Mouse (Mus musculus) MEL-GATA-1-ER (cell line): ENCODE measurements around the gene Trappc13.

ENCODE experiments used
- DNase-seq: peaks from one replicate; pipeline ENCODE4 v3.0.0-alpha.2; 2012; ENCODE audit warnings: low read depth; ENCODE audit errors: extremely low read depth

The Trappc13 gene

GRCm38 (mm10) chr13:104114827-104115226 lies 63.4 kb downstream of the Trappc13 start:
- DNase-seq: no peak

- peak; percentile 74 for DNase-seq
Measured at GRCm38 (mm10) chr13:104113782-104114181, 64.5 kb downstream of the Trappc13 start.

- no peak for DNase-seq
Measured at GRCm38 (mm10) chr13:104112266-104112900, 65.9 kb downstream of the Trappc13 start.

- DNase-seq: no peak
Measured at GRCm38 (mm10) chr13:104110526-104110925, 67.7 kb downstream of the Trappc13 start.

GRCm38 (mm10) chr13:104109816-104110521 lies 68.3 kb downstream of the Trappc13 start:
- DNase-seq: no peak

GRCm38 (mm10) chr13:104109288-104109815 lies 68.9 kb downstream of the Trappc13 start, which contains the start of the genes Nln and Sgtb:
Nln (minus strand) TSS chr13:104109614.
Sgtb (plus strand) TSS chr13:104109741.
- peak; percentile 52 for DNase-seq

- DNase-seq: peak; percentile 50
Measured at GRCm38 (mm10) chr13:104108651-104109287, 69.5 kb downstream of the Trappc13 start.

GRCm38 (mm10) chr13:104101606-104102235 lies 76.5 kb downstream of the Trappc13 start:
- peak; percentile 52 for DNase-seq

- DNase-seq: no peak
Measured at GRCm38 (mm10) chr13:104100416-104100815, 77.9 kb downstream of the Trappc13 start.

- no peak for DNase-seq
Measured at GRCm38 (mm10) chr13:104097190-104097589, 81.1 kb downstream of the Trappc13 start.

- DNase-seq: no peak
Measured at GRCm38 (mm10) chr13:104095955-104096354, 82.3 kb downstream of the Trappc13 start.

GRCm38 (mm10) chr13:104094531-104095385 lies 83.5 kb downstream of the Trappc13 start:
- no peak for DNase-seq
